Mouse (Mus musculus) neural tube, embryonic 10.5 days (tissue): ENCODE results near the gene Serinc5.

ENCODE experiments used
- DNase-seq: peaks from one replicate; pipeline ENCODE4 v3.0.0-alpha.2; 2017; ENCODE audit warnings: low spot score; ENCODE audit errors: extremely low spot score

The Serinc5 gene

DNA sequence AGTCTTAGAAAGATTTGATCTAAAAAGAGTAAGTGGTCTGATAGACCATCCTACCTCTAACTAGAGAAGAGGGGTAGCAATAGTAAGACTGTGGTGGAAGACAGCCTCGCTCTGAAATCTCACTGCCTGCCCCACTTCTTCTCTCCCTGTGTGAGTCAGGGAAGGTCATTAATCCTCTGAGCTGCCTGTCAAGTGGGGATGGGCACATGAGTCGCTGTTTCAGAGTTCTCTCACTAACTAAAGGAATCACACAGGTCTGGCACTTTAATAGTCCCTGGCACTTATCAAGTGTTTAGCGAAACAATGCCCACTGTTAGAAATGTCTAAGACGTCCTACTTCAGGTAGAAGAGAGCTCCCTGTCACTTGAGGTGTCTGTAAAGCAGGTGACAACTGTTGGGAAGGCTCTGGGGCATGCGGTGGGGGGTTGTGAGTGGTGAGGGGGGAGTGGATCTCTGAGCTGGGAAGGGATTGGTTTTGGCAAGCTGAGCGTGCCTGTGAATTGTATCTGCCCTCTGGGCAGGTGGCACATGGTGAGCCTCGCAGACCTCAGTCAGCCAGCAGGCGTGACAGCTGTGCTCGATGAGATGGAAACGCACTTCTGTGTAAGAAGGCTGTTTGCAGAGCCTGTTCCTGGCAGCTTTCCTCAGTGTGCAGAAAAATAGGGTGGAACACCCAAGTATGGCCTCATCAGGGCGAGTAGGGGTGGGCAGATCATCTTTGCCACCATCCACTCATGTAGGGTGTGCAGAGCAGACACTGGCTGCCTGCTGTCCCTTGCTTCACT lies 125.8 kb downstream of the Serinc5 start:
- no peak for DNase-seq

DNA sequence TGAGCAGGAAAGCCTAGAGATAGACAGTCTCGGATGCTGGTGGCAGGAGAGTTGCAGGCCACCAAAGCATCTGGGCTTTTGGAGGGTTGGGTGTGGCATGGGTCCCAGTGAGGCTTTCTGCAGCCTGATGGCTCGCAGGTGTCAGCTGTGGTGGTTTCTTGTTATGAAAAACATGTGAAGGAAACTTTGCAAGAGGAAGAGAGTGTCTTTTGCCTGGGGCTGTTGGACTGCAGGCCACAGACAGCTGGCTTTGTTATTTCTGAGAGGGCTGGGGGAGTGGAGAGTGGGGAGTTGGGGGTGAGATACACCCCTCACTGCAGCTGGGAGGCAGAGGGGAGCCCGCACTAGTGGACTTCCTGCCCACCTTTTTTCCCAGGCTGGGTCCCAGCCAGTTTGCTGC lies 127.9 kb downstream of the Serinc5 start:
- DNase-seq = no peak

DNA sequence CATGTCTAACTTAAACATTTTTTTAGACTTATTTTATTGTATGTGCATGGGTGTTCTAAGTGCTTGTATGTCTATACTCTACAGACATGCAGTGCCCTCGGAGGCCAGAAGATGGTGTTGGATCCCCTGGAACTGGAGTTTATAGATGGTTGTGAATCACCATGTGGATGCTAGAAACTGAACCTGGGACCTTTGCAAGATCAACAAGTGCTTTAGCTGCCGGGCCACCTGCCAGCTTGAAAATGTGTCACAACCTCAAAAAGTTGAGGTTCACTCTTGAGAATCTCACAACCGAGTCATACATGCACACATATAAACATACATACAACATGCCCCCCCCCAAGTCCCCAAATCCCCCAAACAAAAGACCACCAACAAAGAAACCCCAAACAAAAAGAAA lies 129.0 kb downstream of the Serinc5 start:
- DNase-seq = no peak

DNA sequence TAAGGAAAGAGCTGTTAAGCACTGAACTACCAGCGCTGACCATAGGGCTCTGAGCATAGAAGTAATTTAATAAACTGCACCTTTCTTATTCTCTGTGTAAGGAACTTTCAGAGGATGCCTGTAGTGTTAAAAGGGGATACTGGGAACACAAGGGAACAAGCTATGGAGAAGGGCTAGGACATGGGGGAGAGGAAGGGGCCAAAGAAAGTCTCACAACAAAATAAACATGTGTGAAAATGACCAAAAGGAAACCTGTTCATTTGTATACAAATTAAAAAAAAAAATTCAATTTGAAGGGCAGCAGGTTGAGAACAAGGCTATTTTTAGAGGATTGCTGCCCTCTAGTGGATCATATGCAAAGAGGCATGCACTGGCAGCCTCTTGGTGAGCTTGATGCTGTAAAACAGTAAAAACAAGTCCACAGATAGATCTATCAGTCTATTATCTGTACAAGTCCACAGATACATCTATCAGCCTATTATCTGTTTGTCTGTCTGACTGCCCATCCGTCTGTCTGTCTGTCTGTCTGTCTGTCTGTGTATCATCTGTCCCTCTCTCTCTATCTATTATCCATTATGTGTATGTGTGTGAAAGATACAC lies 129.9 kb downstream of the Serinc5 start:
- peak; percentile 27 for DNase-seq

DNA sequence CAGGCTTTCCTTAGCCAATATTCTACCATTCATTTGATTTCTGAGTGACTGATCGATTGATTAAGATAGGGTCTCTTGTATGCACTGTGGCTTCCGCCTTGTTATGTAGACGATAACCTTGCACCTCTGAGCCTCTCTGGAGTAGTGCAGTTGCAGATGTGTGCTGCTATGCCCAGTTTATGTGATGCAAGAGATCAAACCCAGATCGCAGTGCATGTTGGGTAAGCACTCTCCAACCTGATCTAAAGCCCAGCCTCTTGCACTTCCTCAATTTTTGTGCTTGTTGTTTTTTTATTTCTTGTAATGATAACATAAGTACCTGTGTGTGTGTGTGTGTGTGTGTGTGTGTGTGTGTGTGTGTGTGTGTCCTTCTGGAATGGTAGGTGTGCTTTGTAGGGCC lies 132.0 kb downstream of the Serinc5 start:
- DNase-seq = no peak

- DNase-seq = no peak
These were observed 132.4 kb downstream of the Serinc5 start for GRCm38 (mm10) chr13:92743337-92743736.

GRCm38 (mm10) chr13:92750976-92751518 lies 140.2 kb downstream of the Serinc5 start:
- peak; percentile 77 for DNase-seq

- DNase-seq = peak; percentile 82
These were observed 141.1 kb downstream of the Serinc5 start for GRCm38 (mm10) chr13:92751726-92752565.

- DNase-seq = no peak
These were observed 142.8 kb downstream of the Serinc5 start for GRCm38 (mm10) chr13:92753676-92754075.

- no peak for DNase-seq
These were observed 144.1 kb downstream of the Serinc5 start for GRCm38 (mm10) chr13:92755036-92755435.

DNA sequence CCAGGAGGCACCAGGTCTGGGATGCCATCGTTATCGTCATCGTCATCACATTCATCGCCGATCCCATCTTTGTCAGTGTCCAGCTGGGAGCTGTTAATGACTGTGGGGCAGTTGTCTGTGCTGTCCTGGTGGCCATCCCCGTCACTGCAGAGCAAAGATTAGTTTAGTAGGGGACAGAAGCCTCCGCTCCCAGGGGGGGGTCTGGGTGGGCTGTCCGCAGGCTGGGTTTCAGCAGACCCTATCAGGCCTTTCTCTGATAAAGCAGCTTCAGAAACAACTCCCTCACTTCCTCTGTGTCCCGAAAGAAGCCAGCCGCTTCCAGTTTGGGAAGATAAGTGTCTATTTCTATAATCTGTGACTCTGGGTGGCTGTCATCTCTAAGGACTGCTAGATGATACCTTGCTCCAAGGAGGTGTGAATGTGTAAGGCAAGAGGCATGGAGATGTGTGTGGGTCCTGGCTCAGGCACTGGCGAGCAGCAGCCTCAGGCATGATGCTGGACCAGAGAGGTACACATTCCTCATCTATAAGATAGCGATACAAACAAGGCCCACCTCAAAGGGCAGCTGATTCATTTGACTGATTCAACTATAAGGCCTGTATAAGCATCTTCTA lies 147.2 kb downstream of the Serinc5 start:
- DNase-seq = no peak

DNA sequence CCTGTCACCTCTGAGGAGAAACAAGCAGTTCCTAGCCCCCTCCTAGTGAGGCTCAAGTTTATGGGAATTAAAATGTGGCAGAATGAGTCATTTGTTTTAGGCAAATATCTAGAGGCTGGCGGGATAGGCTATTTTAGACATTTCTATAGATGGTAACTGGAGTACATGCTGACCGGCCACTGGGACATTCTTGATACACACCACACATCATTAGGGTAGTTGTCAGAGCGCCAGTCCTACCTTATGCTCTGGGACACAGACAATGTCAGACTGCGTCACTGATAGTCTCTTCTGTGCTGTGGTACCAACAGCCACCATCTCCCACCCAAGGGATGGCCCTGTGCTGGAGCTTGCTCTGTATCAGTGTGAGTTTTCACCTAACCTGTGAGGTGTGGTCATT lies 148.2 kb downstream of the Serinc5 start:
- no peak for DNase-seq

DNA sequence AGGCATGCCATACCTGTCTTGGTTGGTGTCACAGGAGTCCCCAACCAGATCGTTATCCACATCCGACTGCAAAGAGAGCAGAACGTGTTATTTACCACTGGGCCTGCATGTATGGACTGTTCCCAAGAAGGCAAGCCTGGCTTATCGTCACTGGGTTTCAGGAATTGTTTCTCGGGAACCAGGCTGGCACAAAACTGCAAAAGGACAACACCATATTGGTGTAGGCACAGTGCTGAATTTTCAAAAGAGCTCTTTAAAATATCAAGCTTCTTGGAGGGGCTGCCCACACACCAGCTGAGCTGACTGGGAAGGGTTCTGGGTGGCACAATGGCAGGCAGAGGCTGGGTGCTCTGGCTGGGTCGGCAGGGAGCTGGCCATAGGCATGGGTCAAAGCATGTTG lies 149.6 kb downstream of the Serinc5 start:
- no peak for DNase-seq
